ENCODE assay signal across 16 mouse cellular contexts in genomic region chr6:149460971-149461370, GRCm38 (mm10).
"Had no signal": no experiment of that assay in that cellular context is flagged by ENCODE, and none has a peak within 500 bp of the region (broad histone marks: within the 10 kb centered on the region; RNA-seq: fewer than 3 reads in every experiment).

No protein-coding gene starts in this region.

- H3K4me3 ChIP-seq: megakaryocyte, embryonic 14.5 days; midbrain, embryonic 13.5 days; midbrain, embryonic 15.5 days; neural tube, embryonic 12.5 days had no signal

- H3K27me3 ChIP-seq: megakaryocyte, embryonic 14.5 days; midbrain, embryonic 13.5 days; midbrain, embryonic 15.5 days; neural tube, embryonic 12.5 days had no signal

- DNase-seq: lung, adult 18-20 months; lung, embryonic 14.5 days; lung, postnatal 10 days; lung, postnatal 36 days; right cerebral cortex, postnatal 14 days; right cerebral cortex, postnatal 4 days; spleen, adult 18-20 months; thymus, adult 18-20 months; thymus, postnatal 25 days; thymus, postnatal 4 days had no signal

- H3K9ac ChIP-seq: liver, embryonic 14.5 days; lung, embryonic 14.5 days; midbrain, embryonic 13.5 days; midbrain, embryonic 15.5 days; neural tube, embryonic 12.5 days had no signal

- H3K27ac ChIP-seq: liver, embryonic 14.5 days; macrophage; midbrain, embryonic 13.5 days; midbrain, embryonic 15.5 days; neural tube, embryonic 12.5 days had no signal

- H3K36me3 ChIP-seq: midbrain, embryonic 15.5 days; neural tube, embryonic 12.5 days had no signal

- H3K4me1 ChIP-seq: megakaryocyte, embryonic 14.5 days; midbrain, embryonic 13.5 days; midbrain, embryonic 15.5 days; neural tube, embryonic 12.5 days had no signal

- H3K9me3 ChIP-seq: midbrain, embryonic 13.5 days; midbrain, embryonic 15.5 days; neural tube, embryonic 12.5 days had no signal
